Mouse (Mus musculus) stomach, adult 2 months (tissue): ENCODE measurements around the gene Crlf1. TPM values are rescaled to one million over a fixed set of nuclear protein-coding genes. Genes with fewer than 3 reads are reported as not detected.

ENCODE experiments used
- polyA plus RNA-seq: library from polyadenylated mRNA; depleted of rRNA; stranded (reverse); fragments of >200 nt; gene quantifications from 2 replicates; pipeline ENCODE4 v1.2.3, GENCODE M21; 2012; rRNA removed

Gene Crlf1
- polyA plus RNA-seq: 3.8 and 8.9 TPM in 2 replicates

GRCm38 (mm10) chr8:70492664-70493640 lies at the start of gene Crlf1:
Crlf1 (plus strand) TSS chr8:70493158.

GRCm38 (mm10) chr8:70476333-70477268 lies 16.4 kb upstream of the Crlf1 start, which contains the start of gene Klhl26:
Klhl26 (minus strand) TSS chr8:70476968.

GRCm38 (mm10) chr8:70486941-70487520 lies 5.9 kb upstream of the Crlf1 start, which contains the start of gene Tmem59l:
Tmem59l (minus strand) TSS chr8:70487358.

GRCm38 (mm10) chr8:70506328-70507026 lies 13.5 kb downstream of the Crlf1 start, which contains the start of gene Rex1bd:
Rex1bd (minus strand) TSS chr8:70506752.

GRCm38 (mm10) chr8:70510228-70510915 lies 17.4 kb downstream of the Crlf1 start, which contains the start of gene Uba52:
Uba52 (minus strand) TSS chr8:70510801.

GRCm38 (mm10) chr8:70527512-70528181 lies 34.7 kb downstream of the Crlf1 start, which contains the start of the genes Fkbp8 and Kxd1:
Fkbp8 (plus strand) TSS chr8:70527724.
Kxd1 (minus strand) TSS chr8:70527956.

GRCm38 (mm10) chr8:70539077-70539813 lies 46.3 kb downstream of the Crlf1 start, which contains the start of gene Ell:
Ell (plus strand) TSS chr8:70539457.

Other genes starting within 250 kb of the Crlf1 start
- 16.3 and 20.1 TPM in 2 replicates for gene Homer3, start 210.3 kb upstream of the Crlf1 start, polyA plus RNA-seq
- gene Ddx49, start 190.7 kb upstream of the Crlf1 start, polyA plus RNA-seq: 27.2 and 35.4 TPM in 2 replicates
- 316 and 417 TPM in 2 replicates for gene Cope, start 190.6 kb upstream of the Crlf1 start, polyA plus RNA-seq
- gene Cers1, start 177.4 kb upstream of the Crlf1 start, polyA plus RNA-seq: 0.60 and 0.78 TPM in 2 replicates
- 2.0 and 2.2 TPM in 2 replicates for gene Gdf1, start 163.3 kb upstream of the Crlf1 start, polyA plus RNA-seq
- 19.1 and 21.6 TPM in 2 replicates for gene Upf1, start 139.9 kb upstream of the Crlf1 start, polyA plus RNA-seq
- gene Comp, start 119.6 kb upstream of the Crlf1 start, polyA plus RNA-seq: 0.14 and 0.28 TPM in 2 replicates
- gene Crtc1, start 53.6 kb upstream of the Crlf1 start, polyA plus RNA-seq: 9.5 and 10.2 TPM in 2 replicates
- 20.8 and 22.8 TPM in 2 replicates for gene Klhl26, start 16.2 kb upstream of the Crlf1 start, polyA plus RNA-seq
- gene Tmem59l, start 5.8 kb upstream of the Crlf1 start, polyA plus RNA-seq: 1.1 and 2.1 TPM in 2 replicates
- 97.6 and 155 TPM in 2 replicates for gene Rex1bd, start 13.6 kb downstream of the Crlf1 start, polyA plus RNA-seq
- gene Uba52, start 17.6 kb downstream of the Crlf1 start, polyA plus RNA-seq: 632 and 635 TPM in 2 replicates
- gene Fkbp8, start 34.6 kb downstream of the Crlf1 start, polyA plus RNA-seq: 182 and 242 TPM in 2 replicates
- gene Kxd1, start 34.8 kb downstream of the Crlf1 start, polyA plus RNA-seq: 39.8 and 46.2 TPM in 2 replicates
- gene Ell, start 46.3 kb downstream of the Crlf1 start, polyA plus RNA-seq: 18.0 and 18.3 TPM in 2 replicates
- gene Isyna1, start 101.2 kb downstream of the Crlf1 start, polyA plus RNA-seq: 48.7 and 85.8 TPM in 2 replicates
- 157 and 297 TPM in 2 replicates for gene Ssbp4, start 115.7 kb downstream of the Crlf1 start, polyA plus RNA-seq
- gene Lrrc25, start 123.0 kb downstream of the Crlf1 start, polyA plus RNA-seq: 2.1 and 5.5 TPM in 2 replicates
- 1.5 and 4.3 TPM in 2 replicates for gene Gdf15, start 139.3 kb downstream of the Crlf1 start, polyA plus RNA-seq
- 6.0 and 8.1 TPM in 2 replicates for gene Pgpep1, start 167.2 kb downstream of the Crlf1 start, polyA plus RNA-seq
- 43.4 and 55.5 TPM in 2 replicates for gene Lsm4, start 180.1 kb downstream of the Crlf1 start, polyA plus RNA-seq
- gene Jund, start 205.8 kb downstream of the Crlf1 start, polyA plus RNA-seq: 305 and 826 TPM in 2 replicates
- 0.01 and 0.06 TPM in 2 replicates for gene Iqcn, start 210.3 kb downstream of the Crlf1 start, polyA plus RNA-seq
- gene Gm3336, start 225.4 kb downstream of the Crlf1 start, polyA plus RNA-seq: 78.8 and 98.8 TPM in 2 replicates
- gene Pde4c, start 230.6 kb downstream of the Crlf1 start, polyA plus RNA-seq: 4.4 and 8.1 TPM in 2 replicates